Mouse (Mus musculus) spleen, adult 2 months (tissue): ENCODE measurements around the gene 4933414I15Rik. TPM values are rescaled to one million over a fixed set of nuclear protein-coding genes. Genes with fewer than 3 reads are reported as not detected.

Experiments used
- DNase-seq, 2 experiments: peaks; one replicate each; pipeline versions ENCODE4 v3.0.0 to v3.0.0-alpha.2; 2012 to 2021; ENCODE audit warnings: low spot score in 2 of 2, low read depth in 1 of 2
- H3K27ac ChIP-seq: fragments of 200-500 bp; 2 replicates; pipeline ENCODE4 v1.5.1; 2012; ENCODE audit warnings: low read length, inconsistent platforms; ENCODE audit not compliant: insufficient read depth
- H3K27me3 ChIP-seq: fragments of 200-500 bp; 2 replicates; pipeline ENCODE4 v1.6.1; 2012; ENCODE audit warnings: mild to moderate bottlenecking, moderate library complexity, low read length, inconsistent platforms; ENCODE audit not compliant: control insufficient read depth, insufficient read depth
- H3K36me3 ChIP-seq: fragments of 200-500 bp; 2 replicates; pipeline ENCODE4 v1.6.1; 2012; ENCODE audit warnings: mild to moderate bottlenecking, low read length, inconsistent platforms; ENCODE audit not compliant: control insufficient read depth, insufficient read depth
- H3K4me1 ChIP-seq: fragments of 200-500 bp; 2 replicates; pipeline ENCODE4 v1.6.1; 2011; ENCODE audit warnings: inconsistent platforms; ENCODE audit not compliant: control insufficient read depth, insufficient read depth, insufficient read length
- H3K4me3 ChIP-seq: fragments of 200-500 bp; 2 replicates; pipeline ENCODE4 v1.5.1; 2011; ENCODE audit warnings: mild to moderate bottlenecking, inconsistent platforms; ENCODE audit not compliant: insufficient read depth, insufficient read length; ENCODE audit errors: extremely low read depth
- CTCF ChIP-seq: fragments of 200-500 bp; IDR thresholded peaks from 2 replicates; pipeline ENCODE4 v1.5.1; 2011; ENCODE audit warnings: mild to moderate bottlenecking, inconsistent platforms; ENCODE audit not compliant: insufficient read depth, insufficient read length, insufficient replicate concordance; ENCODE audit errors: extremely low read depth
- POLR2A ChIP-seq: fragments of 200-500 bp; IDR thresholded peaks from 2 replicates; pipeline ENCODE4 v1.6.1; 2011; ENCODE audit warnings: low read depth, low read length, inconsistent platforms
- WGBS: fragments of 180-500 bp; shearing (Covaris S2); methylation state at CpG from one replicate; pipeline ENCODE4 v1.1.7; 2018; 5-methylcytosine and 5-hydroxymethylcytosine counted together
- polyA plus RNA-seq: library from polyadenylated mRNA; depleted of rRNA; stranded (reverse); fragments of >200 nt; gene quantifications from 2 replicates; pipeline ENCODE4 v1.2.3, GENCODE M21; 2012; rRNA removed

The 4933414I15Rik gene
- polyA plus RNA-seq: not detected in 2 replicates

DNA sequence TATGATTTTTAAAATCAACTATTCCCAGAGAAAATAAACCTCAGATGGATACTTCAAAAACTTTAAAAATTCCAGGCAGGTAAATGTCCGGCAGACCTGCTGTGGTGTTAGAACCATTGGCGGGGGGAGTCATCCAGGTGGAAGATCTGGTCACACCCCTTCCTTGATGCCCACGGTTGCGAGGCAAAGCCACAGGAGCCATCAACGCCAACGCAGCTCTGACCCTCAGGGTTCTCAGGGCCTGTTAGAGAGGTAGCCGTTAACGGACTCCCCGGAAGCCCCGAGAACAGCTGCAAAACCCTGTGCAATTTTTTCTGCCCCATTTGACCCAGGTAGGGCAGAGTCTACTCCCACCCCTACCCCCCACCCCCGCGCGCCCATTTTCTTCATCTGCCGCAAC lies at the start of gene 4933414I15Rik:
Gene 4933414I15Rik, minus strand, starts transcription at position 260 of the 400 bp plus-strand sequence.
- 86% methylated on average over 14 of the region's 14 CpGs for WGBS
- Histone ChIP-seq H3K4me3 (no peak within 1 kb of the TSS), H3K4me1 (no peaks in the 10 kb centered on the region), H3K27me3 (no peaks in the 10 kb centered on the region), H3K27ac (no peak within 1 kb of the TSS), H3K36me3 (no peaks in the 10 kb centered on the region)
- no peak for TF ChIP-seq CTCF
- no peak for TF ChIP-seq POLR2A
- no peak for DNase-seq

DNA sequence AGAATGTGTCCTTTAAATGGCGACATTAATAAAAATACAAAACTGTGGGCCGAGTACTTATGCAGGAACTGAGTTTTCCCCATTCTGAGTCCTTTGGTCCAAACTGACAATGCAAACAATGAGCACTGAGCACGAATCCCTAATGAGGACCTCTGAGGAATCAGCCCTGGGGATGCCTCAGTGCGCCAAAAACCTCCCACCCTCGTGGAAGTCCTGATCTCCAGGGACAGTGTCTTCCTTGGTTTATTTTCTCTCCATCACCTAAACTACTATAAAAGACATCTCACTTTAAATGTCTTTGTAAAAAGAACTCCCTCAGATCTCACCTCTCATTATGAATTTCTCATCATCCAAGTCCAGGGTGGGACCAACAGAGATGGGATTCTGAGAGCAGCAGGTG lies 38.1 kb upstream of the 4933414I15Rik start, which contains the start of gene Olfr1377:
Gene Olfr1377, plus strand, starts transcription at position 301 of the 400 bp plus-strand sequence.
- Histone ChIP-seq H3K4me3 (no peak within 1 kb of the TSS), H3K36me3 (no peaks in the 10 kb centered on the region), H3K27me3 (no peaks in the 10 kb centered on the region), H3K27ac (no peak within 1 kb of the TSS), H3K4me1 (no peaks in the 10 kb centered on the region)
- 77% methylated on average over 5 of the region's 5 CpGs for WGBS
- DNase-seq: no peak
- TF ChIP-seq POLR2A (no peak), CTCF (no peak)

GRCm38 (mm10) chr11:50977216-50977615 lies 33.7 kb upstream of the 4933414I15Rik start:
- Histone ChIP-seq H3K4me3 (no peak overlapping the region), H3K4me1 (no peaks in the 10 kb centered on the region), H3K27me3 (no peaks in the 10 kb centered on the region), H3K27ac (no peak overlapping the region), H3K36me3 (no peaks in the 10 kb centered on the region)
- 80% methylated on average over 4 of the region's 4 CpGs for WGBS
- no peak for DNase-seq
- TF ChIP-seq CTCF: no peak
- no peak for TF ChIP-seq POLR2A

- H3K36me3 ChIP-seq: no peaks in the 10 kb centered on the region
- DNase-seq: no peak
- WGBS: 93% methylated on average over 11 of the region's 11 CpGs
- no peaks in the 10 kb centered on the region for H3K27me3 ChIP-seq
- TF ChIP-seq CTCF (no peak), POLR2A (no peak)
- H3K4me3 ChIP-seq: no peak within 1 kb of the TSS
- no peaks in the 10 kb centered on the region for H3K4me1 ChIP-seq
- no peak within 1 kb of the TSS for H3K27ac ChIP-seq
Observed at GRCm38 (mm10) chr11:50966230-50966629, 22.7 kb upstream of the 4933414I15Rik start, which contains the start of gene Olfr1378. Olfr1378 (plus strand) TSS chr11:50966530.

- 4% methylated on average over 2 of the region's 2 CpGs for WGBS
- no peaks in the 10 kb centered on the region for H3K4me1 ChIP-seq
- TF ChIP-seq POLR2A (no peak), CTCF (no peak)
- no peak for DNase-seq
- H3K27ac ChIP-seq: no peak overlapping the region
- H3K36me3 ChIP-seq: no peaks in the 10 kb centered on the region
- H3K4me3 ChIP-seq: no peak overlapping the region
- H3K27me3 ChIP-seq: no peaks in the 10 kb centered on the region
Observed at GRCm38 (mm10) chr11:50964886-50965285, 21.3 kb upstream of the 4933414I15Rik start.

GRCm38 (mm10) chr11:50953665-50954064 lies 10.1 kb upstream of the 4933414I15Rik start, which contains the start of gene Prop1:
Prop1 (minus strand) TSS chr11:50953765.
- Histone ChIP-seq H3K27ac (no peak within 1 kb of the TSS), H3K4me1 (no peaks in the 10 kb centered on the region), H3K36me3 (no peaks in the 10 kb centered on the region), H3K4me3 (no peak within 1 kb of the TSS), H3K27me3 (no peaks in the 10 kb centered on the region)
- no peak for DNase-seq
- WGBS: 81% methylated on average over 6 of the region's 6 CpGs
- no peak for TF ChIP-seq POLR2A
- TF ChIP-seq CTCF: no peak

- Histone ChIP-seq H3K36me3 (no peaks in the 10 kb centered on the region), H3K27ac (no peak overlapping the region), H3K4me3 (no peak overlapping the region), H3K4me1 (no peaks in the 10 kb centered on the region), H3K27me3 (no peaks in the 10 kb centered on the region)
- no peak for DNase-seq
- TF ChIP-seq CTCF: no peak
- no peak for TF ChIP-seq POLR2A
- 41% methylated on average over 14 of the region's 14 CpGs for WGBS
Observed at GRCm38 (mm10) chr11:50952290-50952689, 8.7 kb upstream of the 4933414I15Rik start.
